28 mouse cellular contexts compared by ENCODE assay signal in genomic region chr2:164705328-164705727, GRCm38 (mm10). TPM values are rescaled to one million over a fixed set of nuclear protein-coding genes. Genes with fewer than 3 reads are reported as not detected.
"Had no signal": no experiment of that assay in that cellular context is flagged by ENCODE, and none has a peak within 500 bp of the region (broad histone marks: within the 10 kb centered on the region; RNA-seq: fewer than 3 reads in every experiment).

No protein-coding gene starts in this region.

- H3K27ac ChIP-seq: kidney, embryonic 15.5 days; liver, embryonic 13.5 days; midbrain, embryonic 12.5 days; midbrain, embryonic 15.5 days; neural tube, embryonic 12.5 days; neural tube, embryonic 15.5 days; stomach, embryonic 15.5 days had no signal

- H3K9me3 ChIP-seq: kidney, embryonic 15.5 days; midbrain, embryonic 12.5 days; midbrain, embryonic 15.5 days; neural tube, embryonic 12.5 days; neural tube, embryonic 15.5 days; stomach, embryonic 15.5 days had no signal

- H3K4me3 ChIP-seq: kidney, embryonic 15.5 days; liver, embryonic 13.5 days; midbrain, embryonic 12.5 days; midbrain, embryonic 15.5 days; neural tube, embryonic 12.5 days; neural tube, embryonic 15.5 days; stomach, embryonic 15.5 days had no signal

- H3K36me3 ChIP-seq: kidney, embryonic 15.5 days; liver, embryonic 13.5 days; midbrain, embryonic 12.5 days; midbrain, embryonic 15.5 days; neural tube, embryonic 12.5 days; neural tube, embryonic 15.5 days; stomach, embryonic 15.5 days had no signal

- H3K4me1 ChIP-seq: kidney, embryonic 15.5 days; liver, embryonic 13.5 days; midbrain, embryonic 12.5 days; midbrain, embryonic 15.5 days; neural tube, embryonic 12.5 days; neural tube, embryonic 15.5 days; stomach, embryonic 15.5 days had no signal

- ATAC-seq: midbrain, embryonic 15.5 days had no signal

- H3K4me2 ChIP-seq: kidney, embryonic 15.5 days; liver, embryonic 13.5 days; midbrain, embryonic 12.5 days; midbrain, embryonic 15.5 days; neural tube, embryonic 12.5 days; neural tube, embryonic 15.5 days; stomach, embryonic 15.5 days had no signal

- H3K9ac ChIP-seq: kidney, embryonic 15.5 days; liver, embryonic 13.5 days; midbrain, embryonic 12.5 days; midbrain, embryonic 15.5 days; neural tube, embryonic 12.5 days; neural tube, embryonic 15.5 days; stomach, embryonic 15.5 days had no signal

- DNase-seq: kidney, adult 8-10 months; kidney, postnatal 10 days; kidney, postnatal 36 days; liver, embryonic 13.5 days; lung, adult 2 months; lung, postnatal 14 days; lung, postnatal 4 days; right cerebral cortex, adult 18-20 months; right cerebral cortex, postnatal 14 days; right cerebral cortex, postnatal 4 days; spleen, adult 18-20 months; thymus, postnatal 25 days had no signal

- H3K27me3 ChIP-seq: kidney, embryonic 15.5 days; liver, embryonic 13.5 days; midbrain, embryonic 12.5 days; midbrain, embryonic 15.5 days; neural tube, embryonic 12.5 days; neural tube, embryonic 15.5 days; stomach, embryonic 15.5 days had no signal

RNA-seq across cellular contexts. Expression of gene Spint4, which starts 7.0 kb away (rescaled TPM):
- total RNA-seq: layer of hippocampus, adult 18-20 months; layer of hippocampus, postnatal 14 days; left cerebral cortex, postnatal 36 days; liver, adult 2 months; megakaryocyte progenitor cell, adult 5-6 weeks had no signal
- polyA plus RNA-seq: limb, embryonic 11.5 days; limb, embryonic 14.5 days; liver, adult 2 months; liver, embryonic 13.5 days; liver, embryonic 16.5 days; lung, adult 2 months; lung, embryonic 16.5 days; midbrain, embryonic 12.5 days; midbrain, embryonic 15.5 days; neural tube, embryonic 12.5 days; neural tube, embryonic 15.5 days; stomach, embryonic 15.5 days; thymus, postnatal 0 days had no signal

RNA-seq across cellular contexts. Expression of gene Spint5, which starts 9.8 kb away (rescaled TPM):
- total RNA-seq: layer of hippocampus, adult 18-20 months; layer of hippocampus, postnatal 14 days; left cerebral cortex, postnatal 36 days; liver, adult 2 months; megakaryocyte progenitor cell, adult 5-6 weeks had no signal
- polyA plus RNA-seq: kidney, embryonic 15.5 days; limb, embryonic 11.5 days; limb, embryonic 14.5 days; liver, adult 2 months; liver, embryonic 13.5 days; liver, embryonic 16.5 days; lung, adult 2 months; lung, embryonic 16.5 days; midbrain, embryonic 12.5 days; midbrain, embryonic 15.5 days; neural tube, embryonic 12.5 days; neural tube, embryonic 15.5 days; stomach, embryonic 15.5 days; thymus, postnatal 0 days had no signal

RNA-seq across cellular contexts. Expression of gene Wfdc13, which starts 20.4 kb away (rescaled TPM):
- total RNA-seq: layer of hippocampus, adult 18-20 months; layer of hippocampus, postnatal 14 days; left cerebral cortex, postnatal 36 days; liver, adult 2 months; megakaryocyte progenitor cell, adult 5-6 weeks had no signal
- polyA plus RNA-seq: limb, embryonic 11.5 days; liver, adult 2 months; liver, embryonic 13.5 days; liver, embryonic 16.5 days; midbrain, embryonic 12.5 days; midbrain, embryonic 15.5 days; neural tube, embryonic 12.5 days; neural tube, embryonic 15.5 days; thymus, postnatal 0 days had no signal

RNA-seq across cellular contexts. Expression of gene Wfdc11, which starts 31.4 kb away (rescaled TPM):
- total RNA-seq: layer of hippocampus, adult 18-20 months; layer of hippocampus, postnatal 14 days; left cerebral cortex, postnatal 36 days; liver, adult 2 months; megakaryocyte progenitor cell, adult 5-6 weeks had no signal
- polyA plus RNA-seq: kidney, embryonic 15.5 days; limb, embryonic 11.5 days; limb, embryonic 14.5 days; liver, adult 2 months; liver, embryonic 13.5 days; liver, embryonic 16.5 days; lung, adult 2 months; lung, embryonic 16.5 days; midbrain, embryonic 12.5 days; midbrain, embryonic 15.5 days; neural tube, embryonic 12.5 days; neural tube, embryonic 15.5 days; stomach, embryonic 15.5 days; thymus, postnatal 0 days had no signal
